Mouse (Mus musculus): ENCODE results near the gene Gstm2. TPM values are rescaled to one million over a fixed set of nuclear protein-coding genes. Genes with fewer than 3 reads are reported as not detected.
A peak's percentile ranks its signal among the peaks of the same experiment; 100 is the strongest.

The Gstm2 gene
- polyA plus RNA-seq, 1 experiment: 344 TPM

- H3K27ac ChIP-seq (ENCODE audit: control insufficient read depth, insufficient read depth, low read depth, low read length): peak overlapping the region; percentile 88
- no peaks in the 10 kb centered on the region for H3K36me3 ChIP-seq (ENCODE audit: control insufficient read depth, insufficient read depth, low read length)
- 0 out of 2 replicates have a peak, but pooled peaks have one; percentile 20 for TF ChIP-seq POLR2A (IDR thresholded peaks at IDR 0.05; ENCODE audit: control insufficient read depth, low read depth, low read length)
- TF ChIP-seq CTCF (IDR thresholded peaks at IDR 0.05; ENCODE audit: control insufficient read depth, insufficient read depth, insufficient replicate concordance, low read depth, low read length): no peak
- peaks cover 8% of the 10 kb centered on the region for H3K4me1 ChIP-seq (ENCODE audit: control insufficient read depth, insufficient read depth, low read length)
- H3K27me3 ChIP-seq (ENCODE audit: control insufficient read depth, insufficient read depth, low read length): no peaks in the 10 kb centered on the region
- peak overlapping the region; percentile 35 for H3K4me3 ChIP-seq (ENCODE audit: control insufficient read depth, low read depth, low read length)
These were observed 28.1 kb upstream of the Gstm2 start for GRCm38 (mm10) chr3:108014098-108014973.

DNA sequence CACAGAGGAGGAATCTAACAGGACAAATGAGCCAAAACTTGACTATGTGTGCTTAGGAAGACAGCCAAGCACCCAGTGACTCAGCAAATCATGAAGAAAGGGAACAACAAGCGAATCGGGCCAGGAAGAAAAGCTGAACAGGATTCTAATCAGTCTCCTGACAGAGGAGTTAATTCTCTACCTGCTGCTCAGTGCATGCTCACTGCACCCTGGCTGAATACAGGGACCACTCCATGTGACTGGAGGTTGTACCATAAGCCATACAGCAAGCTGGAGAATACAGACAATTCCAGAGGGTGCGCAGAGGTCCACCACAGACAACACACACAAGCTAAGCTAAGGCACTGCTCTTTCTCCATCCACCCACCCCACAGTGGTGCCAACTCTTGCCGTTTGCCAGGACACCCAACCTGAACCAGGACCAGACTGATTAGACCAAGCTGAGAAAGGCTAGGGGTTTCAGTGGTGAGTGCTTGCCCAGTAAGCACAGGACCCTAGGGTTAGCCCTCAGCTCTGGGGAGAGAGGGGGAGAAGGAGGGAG is 27.1 kb upstream of the Gstm2 start:
- peak overlapping the region; percentile 88 for H3K27ac ChIP-seq (ENCODE audit: control insufficient read depth, insufficient read depth, low read depth, low read length)
- no peaks in the 10 kb centered on the region for H3K36me3 ChIP-seq (ENCODE audit: control insufficient read depth, insufficient read depth, low read length)
- no peaks in the 10 kb centered on the region for H3K27me3 ChIP-seq (ENCODE audit: control insufficient read depth, insufficient read depth, low read length)
- peak overlapping the region; percentile 35 for H3K4me3 ChIP-seq (ENCODE audit: control insufficient read depth, low read depth, low read length)
- peaks cover 5% of the 10 kb centered on the region for H3K4me1 ChIP-seq (ENCODE audit: control insufficient read depth, insufficient read depth, low read length)
- TF ChIP-seq CTCF (IDR thresholded peaks at IDR 0.05; ENCODE audit: control insufficient read depth, insufficient read depth, insufficient replicate concordance, low read depth, low read length) (no peak), POLR2A (IDR thresholded peaks at IDR 0.05; ENCODE audit: control insufficient read depth, low read depth, low read length) (no peak)

DNA sequence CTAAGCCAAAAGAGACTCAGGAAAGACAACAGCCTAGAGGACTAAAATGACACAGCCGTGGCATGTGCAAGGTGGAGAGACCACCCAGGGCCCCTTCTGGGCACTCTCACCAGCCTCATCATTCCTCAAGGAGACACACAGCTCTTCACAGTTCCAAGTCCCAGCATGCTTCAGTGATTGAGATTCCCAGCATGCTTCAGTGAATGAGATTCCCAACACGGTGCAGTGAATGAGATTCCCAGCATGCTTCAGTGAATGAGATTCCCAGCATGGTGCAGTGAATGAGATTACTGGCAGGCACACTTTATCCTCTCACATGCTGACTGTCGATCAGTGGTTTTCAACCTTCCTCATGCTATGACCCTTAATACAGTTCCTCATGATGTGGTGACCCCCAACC is 25.3 kb upstream of the Gstm2 start:
- TF ChIP-seq CTCF (IDR thresholded peaks at IDR 0.05; ENCODE audit: control insufficient read depth, insufficient read depth, insufficient replicate concordance, low read depth, low read length) (no peak), POLR2A (IDR thresholded peaks at IDR 0.05; ENCODE audit: control insufficient read depth, low read depth, low read length) (no peak)
- Histone ChIP-seq H3K36me3 (ENCODE audit: control insufficient read depth, insufficient read depth, low read length) (no peaks in the 10 kb centered on the region), H3K4me1 (ENCODE audit: control insufficient read depth, insufficient read depth, low read length) (no peaks in the 10 kb centered on the region; the same call in 1 of the 2 replicates), H3K27me3 (ENCODE audit: control insufficient read depth, insufficient read depth, low read length) (no peaks in the 10 kb centered on the region), H3K27ac (ENCODE audit: control insufficient read depth, insufficient read depth, low read depth, low read length) (peak overlapping the region; percentile 53; the same call in 1 of the 2 replicates), H3K4me3 (ENCODE audit: control insufficient read depth, low read depth, low read length) (no peak overlapping the region)

DNA sequence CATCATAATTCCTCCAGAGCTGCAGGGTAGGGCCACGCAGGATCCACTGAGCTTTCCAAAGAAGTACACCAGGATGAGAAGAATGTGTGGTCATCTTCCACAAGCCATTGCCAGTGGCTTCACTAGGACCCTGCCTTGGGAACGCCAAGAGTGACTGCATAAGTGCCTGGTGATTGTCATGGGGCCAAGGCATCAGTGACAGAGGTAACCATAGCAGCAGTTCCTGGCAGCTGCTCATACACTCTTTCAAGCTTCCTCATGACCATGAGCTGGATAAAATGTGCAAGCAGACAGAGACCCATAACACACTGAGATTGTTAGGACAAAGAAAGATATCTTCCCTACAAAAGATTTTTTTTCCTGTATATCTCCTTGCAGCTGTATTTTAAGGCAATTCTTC is 24.0 kb upstream of the Gstm2 start:
- TF ChIP-seq POLR2A (IDR thresholded peaks at IDR 0.05; ENCODE audit: control insufficient read depth, low read depth, low read length) (no peak), CTCF (IDR thresholded peaks at IDR 0.05; ENCODE audit: control insufficient read depth, insufficient read depth, insufficient replicate concordance, low read depth, low read length) (no peak)
- no peak overlapping the region for H3K4me3 ChIP-seq (ENCODE audit: control insufficient read depth, low read depth, low read length)
- no peaks in the 10 kb centered on the region for H3K36me3 ChIP-seq (ENCODE audit: control insufficient read depth, insufficient read depth, low read length)
- no peaks in the 10 kb centered on the region; the same call in 1 of the 2 replicates for H3K4me1 ChIP-seq (ENCODE audit: control insufficient read depth, insufficient read depth, low read length)
- H3K27ac ChIP-seq (ENCODE audit: control insufficient read depth, insufficient read depth, low read depth, low read length): no peak overlapping the region
- H3K27me3 ChIP-seq (ENCODE audit: control insufficient read depth, insufficient read depth, low read length): no peaks in the 10 kb centered on the region

DNA sequence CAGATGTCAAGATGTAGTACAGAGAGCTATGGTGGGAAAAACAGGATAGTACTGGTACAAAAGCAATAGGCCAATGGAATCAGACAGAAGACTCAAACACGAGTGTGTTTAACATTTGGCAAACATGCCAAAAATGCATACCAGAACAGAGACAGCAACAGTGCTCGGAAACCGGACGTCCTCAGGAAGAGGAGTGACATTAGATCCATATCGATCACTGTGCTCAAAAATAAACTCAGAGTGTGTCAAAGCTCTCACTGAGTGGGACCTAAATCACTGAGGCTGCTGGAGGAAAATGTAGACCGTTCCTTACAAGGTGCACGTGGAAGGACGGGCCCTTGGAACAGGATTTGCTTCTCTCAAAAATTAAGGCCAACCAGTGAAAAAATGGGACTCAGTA is 15.8 kb upstream of the Gstm2 start:
- Histone ChIP-seq H3K4me1 (ENCODE audit: control insufficient read depth, insufficient read depth, low read length) (no peaks in the 10 kb centered on the region; the same call in 1 of the 2 replicates), H3K27me3 (ENCODE audit: control insufficient read depth, insufficient read depth, low read length) (no peaks in the 10 kb centered on the region), H3K36me3 (ENCODE audit: control insufficient read depth, insufficient read depth, low read length) (no peaks in the 10 kb centered on the region), H3K4me3 (ENCODE audit: control insufficient read depth, low read depth, low read length) (no peak overlapping the region), H3K27ac (ENCODE audit: control insufficient read depth, insufficient read depth, low read depth, low read length) (no peak overlapping the region; the same call in 1 of the 2 replicates)
- TF ChIP-seq CTCF (IDR thresholded peaks at IDR 0.05; ENCODE audit: control insufficient read depth, insufficient read depth, insufficient replicate concordance, low read depth, low read length) (no peak), POLR2A (IDR thresholded peaks at IDR 0.05; ENCODE audit: control insufficient read depth, low read depth, low read length) (no peak)

- no peak for TF ChIP-seq POLR2A (IDR thresholded peaks at IDR 0.05; ENCODE audit: control insufficient read depth, low read depth, low read length)
- no peak for TF ChIP-seq CTCF (IDR thresholded peaks at IDR 0.05; ENCODE audit: control insufficient read depth, insufficient read depth, insufficient replicate concordance, low read depth, low read length)
- Histone ChIP-seq H3K27ac (ENCODE audit: control insufficient read depth, insufficient read depth, low read depth, low read length) (peak overlapping the region; percentile 84), H3K36me3 (ENCODE audit: control insufficient read depth, insufficient read depth, low read length) (no peaks in the 10 kb centered on the region), H3K27me3 (ENCODE audit: control insufficient read depth, insufficient read depth, low read length) (no peaks in the 10 kb centered on the region), H3K4me3 (ENCODE audit: control insufficient read depth, low read depth, low read length) (no peak overlapping the region), H3K4me1 (ENCODE audit: control insufficient read depth, insufficient read depth, low read length) (no peaks in the 10 kb centered on the region; the same call in 1 of the 2 replicates)
These were observed 13.2 kb upstream of the Gstm2 start for GRCm38 (mm10) chr3:107999491-107999890.

DNA sequence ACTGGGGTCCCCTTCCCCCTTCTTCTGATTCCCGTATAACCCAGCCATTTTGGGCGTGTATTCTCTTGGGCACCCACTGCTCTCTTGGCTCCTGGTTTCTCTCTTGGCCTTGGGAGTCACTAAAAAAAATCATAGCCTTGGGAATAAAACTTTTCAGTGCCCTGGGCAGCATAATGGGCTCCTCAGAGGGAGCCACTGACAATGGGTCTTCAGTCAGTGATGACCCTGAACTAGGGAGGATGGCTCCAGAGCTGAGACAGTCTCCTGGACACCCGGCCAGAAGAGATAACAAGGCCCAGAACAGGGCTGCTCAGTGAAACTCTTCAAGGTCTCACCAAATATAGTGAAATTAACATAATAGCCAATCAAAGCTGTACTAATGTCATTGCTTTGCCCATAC is 12.3 kb upstream of the Gstm2 start:
- Histone ChIP-seq H3K4me1 (ENCODE audit: control insufficient read depth, insufficient read depth, low read length) (no peaks in the 10 kb centered on the region; the same call in 1 of the 2 replicates), H3K4me3 (ENCODE audit: control insufficient read depth, low read depth, low read length) (no peak overlapping the region), H3K27me3 (ENCODE audit: control insufficient read depth, insufficient read depth, low read length) (no peaks in the 10 kb centered on the region), H3K36me3 (ENCODE audit: control insufficient read depth, insufficient read depth, low read length) (no peaks in the 10 kb centered on the region), H3K27ac (ENCODE audit: control insufficient read depth, insufficient read depth, low read depth, low read length) (peak overlapping the region; percentile 74; the same call in 1 of the 2 replicates)
- TF ChIP-seq CTCF (IDR thresholded peaks at IDR 0.05; ENCODE audit: control insufficient read depth, insufficient read depth, insufficient replicate concordance, low read depth, low read length) (no peak), POLR2A (IDR thresholded peaks at IDR 0.05; ENCODE audit: control insufficient read depth, low read depth, low read length) (no peak)
